ENCODE assay signal across 13 mouse cellular contexts in the genomic region with DNA sequence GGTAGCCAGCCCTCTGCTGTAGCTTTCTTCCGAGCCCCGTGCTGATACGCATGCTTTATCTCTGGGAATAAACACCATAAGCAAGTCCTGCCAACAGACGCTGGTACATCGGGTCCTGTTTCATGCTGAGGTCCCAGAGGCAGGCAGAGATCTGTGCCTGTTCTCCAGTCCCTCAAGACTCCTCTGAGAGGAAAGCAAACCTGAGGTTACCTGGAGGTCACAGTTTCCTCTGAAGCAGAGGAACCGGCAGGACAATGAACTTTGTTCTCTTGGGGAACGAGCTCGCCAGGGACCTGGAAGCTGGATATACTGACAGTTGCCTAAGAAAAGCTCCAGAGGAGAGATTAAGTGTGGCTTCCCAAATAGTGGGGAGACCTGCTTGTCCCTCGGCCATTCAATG. TPM values are rescaled to one million over a fixed set of nuclear protein-coding genes. Genes with fewer than 3 reads are reported as not detected.
DNase-seq lines count a peak whose midpoint lies in the region; ATAC-seq lines count a peak whose summit lies in the region.
"Had no signal": no experiment of that assay in that cellular context is flagged by ENCODE, and none has a peak within 500 bp of the region (broad histone marks: within the 10 kb centered on the region; RNA-seq: fewer than 3 reads in every experiment).

No protein-coding gene starts in this region.

- peaks cover 23% of the 10 kb centered on the region for H3K4me1 ChIP-seq in kidney, embryonic 14.5 days (ENCODE audit: control insufficient read depth, insufficient read depth, low read length)
- no peaks in the 10 kb centered on the region; the same call in 1 of the 2 replicates for H3K4me1 ChIP-seq in intestine, embryonic 16.5 days (ENCODE audit: control insufficient read depth, insufficient read depth, low read length)
- H3K4me1 ChIP-seq: neural tube, embryonic 12.5 days had no signal

- no peaks in the 10 kb centered on the region for H3K9me3 ChIP-seq in kidney, embryonic 14.5 days (ENCODE audit: control insufficient read depth, low read length)
- H3K9me3 ChIP-seq in intestine, embryonic 16.5 days (ENCODE audit: control insufficient read depth, low read length), result no peaks in the 10 kb centered on the region
- H3K9me3 ChIP-seq: hindbrain, embryonic 13.5 days; midbrain, embryonic 12.5 days; neural tube, embryonic 12.5 days had no signal

- H3K4me3 ChIP-seq in kidney, embryonic 14.5 days (ENCODE audit: low read length), result no peak overlapping the region
- no peak overlapping the region for H3K4me3 ChIP-seq in intestine, embryonic 16.5 days (ENCODE audit: low read length)
- H3K4me3 ChIP-seq: hindbrain, embryonic 13.5 days; midbrain, embryonic 12.5 days; neural tube, embryonic 12.5 days had no signal

- H3K9ac ChIP-seq in kidney, embryonic 14.5 days (ENCODE audit: low read depth, low read length), result no peak overlapping the region
- H3K9ac ChIP-seq in intestine, embryonic 16.5 days (ENCODE audit: low read depth, low read length), result no peak overlapping the region
- H3K9ac ChIP-seq: hindbrain, embryonic 13.5 days; liver, embryonic 14.5 days; midbrain, embryonic 12.5 days; neural tube, embryonic 12.5 days had no signal

- peak; percentile 51 for DNase-seq in kidney, adult 11 months
- peak; percentile 62 to 79 for DNase-seq in heart, adult 9 months (ENCODE audit: low spot score in 2 of 2)
- DNase-seq in kidney, postnatal 36 days, result peak; percentile 62 to 78
- no peak for DNase-seq in embryo, embryonic 10.5 days (ENCODE audit: low spot score)
- no peak for DNase-seq in urinary bladder, postnatal 10 days (ENCODE audit: low spot score)
- DNase-seq: right cerebral cortex, postnatal 14 days; thymus, postnatal 36 days had no signal

- H3K4me2 ChIP-seq in kidney, embryonic 14.5 days (replicated peaks; ENCODE audit: low read depth, low read length), result no peak overlapping the region
- H3K4me2 ChIP-seq in intestine, embryonic 16.5 days (ENCODE audit: low read depth, low read length), result no peak overlapping the region
- H3K4me2 ChIP-seq: hindbrain, embryonic 13.5 days; midbrain, embryonic 12.5 days; neural tube, embryonic 12.5 days had no signal

- H3K36me3 ChIP-seq in kidney, embryonic 14.5 days (ENCODE audit: control insufficient read depth, insufficient read depth, low read length), result no peaks in the 10 kb centered on the region
- no peaks in the 10 kb centered on the region for H3K36me3 ChIP-seq in intestine, embryonic 16.5 days (ENCODE audit: control insufficient read depth, insufficient read depth, low read length)
- H3K36me3 ChIP-seq: neural tube, embryonic 12.5 days had no signal

- H3K27me3 ChIP-seq in kidney, embryonic 14.5 days (ENCODE audit: control insufficient read depth, insufficient read depth, low read length), result no peaks in the 10 kb centered on the region
- no peaks in the 10 kb centered on the region for H3K27me3 ChIP-seq in intestine, embryonic 16.5 days (replicated peaks; ENCODE audit: control insufficient read depth, insufficient read depth, low read length)
- H3K27me3 ChIP-seq: hindbrain, embryonic 13.5 days; midbrain, embryonic 12.5 days; neural tube, embryonic 12.5 days had no signal

- WGBS in kidney, embryonic 14.5 days, result 54% methylated on average over 9 of the region's 9 CpGs
- 20% methylated on average over 9 of the region's 9 CpGs for WGBS in intestine, embryonic 16.5 days

- no peak overlapping the region for H3K27ac ChIP-seq in kidney, embryonic 14.5 days (ENCODE audit: low read depth, low read length)
- no peak overlapping the region for H3K27ac ChIP-seq in intestine, embryonic 16.5 days (ENCODE audit: low read length)
- H3K27ac ChIP-seq: hindbrain, embryonic 13.5 days; liver, embryonic 14.5 days; midbrain, embryonic 12.5 days; neural tube, embryonic 12.5 days had no signal

- no peak for ATAC-seq in kidney, embryonic 14.5 days (ENCODE audit: low FRiP score, low TSS enrichment)
- ATAC-seq in intestine, embryonic 16.5 days, result peak; percentile 52

RNA-seq across cellular contexts. Expression of a gene that starts 24.2 kb away (rescaled TPM):
- polyA plus RNA-seq in kidney, embryonic 14.5 days (2014; fragmentation: Nextera tagmentation; extraction: Ambion mirVana), result 12.6 and 22.4 TPM in 2 replicates
- 13.3 and 14.1 TPM in 2 replicates for polyA plus RNA-seq in intestine, embryonic 16.5 days (2015; fragmentation: Nextera tagmentation; extraction: Ambion mirVana)

Comparison
In these comparisons a context has a peak if more than half of its experiments do, and no peak if none do; other contexts are left out.
1. DNase-seq: peak in kidney, adult 11 months (single experiment), heart, adult 9 months (2 of 2) and kidney, postnatal 36 days (2 of 2); none in embryo, embryonic 10.5 days (single experiment) and urinary bladder, postnatal 10 days (single experiment).